Mouse (Mus musculus) kidney, postnatal 4 days (tissue): ENCODE results near the gene Trex1.

Experiments
- DNase-seq, 2 experiments: peaks; one replicate each; pipeline ENCODE4 v3.0.0; 2021; ENCODE audit warnings: mixed read lengths in 2 of 2

Trex1 gene

DNA sequence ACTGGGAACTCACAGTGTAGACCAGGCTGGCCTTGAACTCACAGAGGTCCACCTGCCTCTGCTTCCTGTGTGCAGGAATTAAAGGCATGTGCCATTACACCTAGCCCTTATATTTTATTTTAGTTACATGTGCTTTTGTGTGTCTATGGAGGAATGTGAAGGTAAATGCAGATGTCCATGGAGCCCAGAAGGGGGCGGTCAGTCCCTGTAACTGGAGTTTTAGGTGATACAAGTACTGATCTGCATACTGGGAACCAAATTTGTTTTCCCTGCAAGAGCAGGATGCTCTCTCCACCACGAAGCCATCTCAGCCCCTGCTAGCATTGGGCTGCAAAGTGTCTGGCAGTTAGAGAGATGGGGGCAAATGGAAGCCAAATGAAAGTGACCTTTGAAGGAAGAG is 25.4 kb upstream of the Trex1 start:
- DNase-seq = peak in 1 of 2 experiments; percentile 53

DNA sequence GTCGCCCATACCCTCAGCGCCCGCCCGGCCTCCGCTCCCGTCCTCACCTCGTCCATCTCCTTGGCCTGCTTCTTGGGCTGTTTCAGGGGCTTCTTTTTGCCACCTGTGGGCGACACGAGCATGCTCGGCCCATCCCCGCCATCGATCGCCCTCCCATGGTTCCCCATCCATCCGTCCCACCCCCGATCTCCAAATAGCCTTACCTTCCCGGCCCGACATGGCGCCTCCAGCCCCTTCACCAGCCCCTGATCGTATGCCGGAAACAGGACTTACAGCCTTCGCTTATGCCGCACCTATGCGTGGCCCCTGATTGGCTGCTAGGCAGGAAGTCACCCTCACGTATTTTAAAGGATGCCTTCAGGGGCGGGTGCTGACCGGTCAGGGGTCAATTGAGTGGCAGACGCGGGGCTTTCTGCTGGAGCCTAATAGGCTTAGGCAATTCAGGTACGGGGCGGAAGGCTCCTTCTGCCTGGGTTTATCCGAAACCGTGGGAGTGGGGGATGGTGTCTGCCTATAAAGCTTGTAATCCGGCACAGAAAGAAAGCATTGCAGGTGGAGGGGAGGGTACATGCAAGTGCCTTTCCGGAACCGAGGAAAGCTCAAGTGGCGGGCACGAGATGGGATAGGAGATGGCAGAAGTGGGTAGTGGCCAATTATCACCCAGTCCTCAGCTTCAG is 22.7 kb upstream of the Trex1 start, which contains the start of the genes Ccdc51 and Tma7:
Gene Ccdc51, plus strand, starts transcription at position 370 of the 677 bp plus-strand sequence.
Gene Tma7, minus strand, starts transcription at position 464 of the 677 bp plus-strand sequence.
- DNase-seq = peak; percentile 84 to 92

DNA sequence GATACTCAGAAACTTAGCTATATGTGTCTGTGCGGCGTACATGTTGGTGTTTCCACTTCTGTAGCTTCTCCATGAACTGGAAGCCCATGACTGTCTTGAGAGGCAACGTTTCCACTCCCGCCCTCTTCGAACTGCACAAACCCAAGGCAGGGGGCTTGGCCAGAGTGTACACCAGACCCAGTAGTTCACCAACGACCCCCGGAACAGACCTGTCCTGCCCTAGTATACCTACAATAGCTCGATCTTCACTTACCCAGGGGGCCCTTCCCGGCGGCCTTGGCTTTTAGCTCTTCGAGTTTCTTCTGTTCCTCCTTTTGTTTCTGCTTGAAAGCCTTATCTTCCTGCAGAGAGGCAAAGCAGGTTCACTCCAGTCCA is 22.2 kb upstream of the Trex1 start:
- no peak for DNase-seq

DNA sequence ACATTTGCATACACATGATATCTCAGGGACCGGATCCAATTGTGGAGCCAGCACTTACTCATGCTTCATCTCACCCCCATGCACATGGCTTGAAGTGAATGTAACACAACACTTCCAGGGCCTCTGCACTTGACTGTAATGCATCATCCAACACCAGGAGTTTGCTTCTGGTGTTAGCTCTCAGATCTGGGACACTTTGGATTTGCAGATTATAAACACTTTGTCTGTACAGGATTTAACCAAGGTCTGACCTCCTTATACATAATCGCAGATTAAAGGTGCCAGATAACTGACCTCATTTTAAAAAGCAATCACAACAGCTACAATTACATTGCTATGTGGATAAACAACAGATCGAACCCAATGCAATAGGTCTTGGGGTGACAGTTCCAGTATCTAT is 21.0 kb upstream of the Trex1 start:
- DNase-seq = no peak

DNA sequence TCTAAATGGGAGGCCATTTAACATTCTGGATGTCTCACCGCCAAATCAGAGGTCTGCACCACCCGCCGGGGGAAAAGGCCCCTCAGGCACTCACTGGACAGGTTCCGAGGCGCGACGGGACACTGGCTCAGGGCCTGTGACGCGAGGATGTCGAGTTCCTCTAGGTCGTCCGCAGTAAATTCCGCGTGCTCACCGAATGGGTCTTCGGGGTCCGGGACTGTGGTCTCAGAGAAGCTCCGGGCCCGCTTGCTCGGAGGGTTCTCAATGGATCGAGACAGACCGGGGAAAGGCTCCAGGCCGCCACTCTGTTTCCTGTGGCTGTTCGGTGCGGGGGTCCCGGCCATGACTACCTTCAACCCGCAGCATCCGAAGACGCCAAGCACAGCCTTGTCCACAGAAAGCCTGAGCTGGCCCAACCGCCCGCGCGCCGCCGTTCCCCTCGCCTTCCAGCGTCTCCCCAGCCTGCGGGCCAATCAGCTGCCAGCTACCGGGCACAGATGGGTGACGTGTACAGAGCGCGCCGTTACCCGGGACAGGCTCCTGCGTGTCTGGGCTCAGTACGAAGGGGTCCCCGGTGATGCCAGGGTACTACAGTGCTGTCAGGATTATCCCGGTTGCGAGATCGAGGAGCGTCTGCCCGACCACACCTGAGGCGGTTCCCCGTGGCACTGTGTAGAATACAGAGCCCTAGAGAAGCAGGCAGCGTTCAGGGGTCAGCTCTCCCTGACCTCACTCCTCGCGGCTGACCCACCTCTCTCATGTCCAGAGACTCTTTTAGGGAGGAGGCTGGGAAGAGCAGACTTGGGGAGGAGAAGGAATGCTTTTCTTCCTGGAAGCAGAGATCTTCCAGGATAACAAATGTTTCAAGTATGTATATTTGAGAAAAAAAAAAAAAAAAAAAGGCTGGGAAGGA is 14.4 kb upstream of the Trex1 start, which contains the start of gene Atrip:
Gene Atrip, minus strand, starts transcription at position 464 of the 913 bp plus-strand sequence.
- peak; percentile 95 to 96 for DNase-seq

DNA sequence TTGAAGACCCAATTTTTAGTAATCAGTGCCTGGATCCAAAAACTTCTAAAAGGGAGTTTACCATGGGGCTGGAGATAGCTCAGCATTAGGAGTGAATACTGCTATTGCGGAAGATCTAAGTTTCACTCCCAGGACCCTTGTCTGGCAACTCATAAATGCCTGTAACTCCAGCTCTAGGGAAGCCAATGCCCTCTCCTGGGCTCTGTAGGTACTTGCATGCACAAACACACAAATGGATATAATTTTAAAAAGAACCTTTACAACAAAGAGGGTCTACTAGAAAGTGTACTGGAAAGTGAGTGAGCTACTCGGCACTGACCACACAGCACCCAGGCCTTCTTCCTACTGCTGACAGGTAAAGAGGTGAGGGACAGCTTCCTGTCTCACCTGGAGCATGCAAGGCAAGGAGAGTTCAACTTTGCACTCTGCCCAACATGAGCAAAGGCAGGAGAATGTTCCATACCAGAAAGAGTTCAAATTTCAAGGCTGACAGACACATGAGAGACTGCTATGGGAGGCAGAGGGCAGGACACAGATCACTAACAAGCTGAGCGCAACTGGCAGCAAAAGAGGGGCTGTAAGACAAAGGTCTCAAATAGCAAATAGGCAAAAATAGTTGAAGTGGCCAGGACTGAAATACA is 8.7 kb upstream of the Trex1 start:
- no peak for DNase-seq

DNA sequence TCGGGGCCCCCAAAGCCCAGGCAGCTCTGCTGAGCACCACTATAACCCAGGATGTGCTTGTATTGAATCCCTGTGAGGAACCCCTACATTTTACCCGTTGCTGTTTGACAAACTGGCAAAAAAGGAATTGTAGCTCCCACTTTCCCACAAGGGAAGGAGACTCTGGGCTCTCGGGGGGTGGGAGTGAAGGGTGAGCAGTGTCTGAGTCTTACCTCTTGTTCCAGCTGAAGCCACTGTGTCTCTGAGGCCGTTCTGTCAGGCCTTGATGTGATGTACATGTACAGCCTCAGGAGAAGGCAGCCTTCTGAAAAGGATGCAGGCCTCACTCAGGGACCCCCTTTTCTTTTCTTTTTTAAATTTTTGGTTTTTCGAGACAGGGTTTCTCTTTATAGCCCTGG is 1.4 kb upstream of the Trex1 start:
- no peak for DNase-seq

DNA sequence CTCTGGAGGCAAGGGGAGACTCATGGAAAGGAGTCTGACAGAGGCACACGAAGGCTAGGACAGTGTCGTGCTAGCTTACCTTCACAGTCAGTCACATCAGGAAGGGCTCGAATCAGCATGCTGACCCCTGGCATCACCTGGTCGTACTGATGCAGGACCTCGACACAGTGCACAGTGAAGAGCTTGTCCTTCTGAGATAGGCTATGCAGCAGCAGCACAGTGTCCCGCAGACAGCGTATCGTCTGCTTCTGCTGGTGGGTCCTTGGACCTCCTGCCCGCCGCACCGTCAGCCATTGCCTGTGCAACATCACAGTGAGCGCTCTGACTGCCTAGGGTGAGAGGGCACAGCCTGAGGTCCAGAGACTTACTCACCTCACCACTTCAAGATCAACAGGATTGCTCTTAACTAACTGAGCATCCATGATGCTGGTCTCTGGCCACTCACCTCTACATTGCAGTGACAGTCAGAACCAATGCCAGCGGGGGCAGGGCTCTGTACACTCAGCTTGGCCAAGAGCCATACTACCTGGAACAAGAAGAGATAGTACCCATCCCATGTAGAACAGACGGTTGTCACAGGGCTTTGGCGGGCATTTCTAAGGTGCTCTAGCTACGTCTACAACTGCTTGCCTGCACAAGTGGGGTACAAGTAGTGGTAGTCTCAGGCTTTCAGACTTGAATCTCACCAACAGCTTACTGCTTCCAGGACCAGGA is 807 bp upstream of the Trex1 start:
- peak in 1 of 2 experiments; percentile 13 for DNase-seq

DNA sequence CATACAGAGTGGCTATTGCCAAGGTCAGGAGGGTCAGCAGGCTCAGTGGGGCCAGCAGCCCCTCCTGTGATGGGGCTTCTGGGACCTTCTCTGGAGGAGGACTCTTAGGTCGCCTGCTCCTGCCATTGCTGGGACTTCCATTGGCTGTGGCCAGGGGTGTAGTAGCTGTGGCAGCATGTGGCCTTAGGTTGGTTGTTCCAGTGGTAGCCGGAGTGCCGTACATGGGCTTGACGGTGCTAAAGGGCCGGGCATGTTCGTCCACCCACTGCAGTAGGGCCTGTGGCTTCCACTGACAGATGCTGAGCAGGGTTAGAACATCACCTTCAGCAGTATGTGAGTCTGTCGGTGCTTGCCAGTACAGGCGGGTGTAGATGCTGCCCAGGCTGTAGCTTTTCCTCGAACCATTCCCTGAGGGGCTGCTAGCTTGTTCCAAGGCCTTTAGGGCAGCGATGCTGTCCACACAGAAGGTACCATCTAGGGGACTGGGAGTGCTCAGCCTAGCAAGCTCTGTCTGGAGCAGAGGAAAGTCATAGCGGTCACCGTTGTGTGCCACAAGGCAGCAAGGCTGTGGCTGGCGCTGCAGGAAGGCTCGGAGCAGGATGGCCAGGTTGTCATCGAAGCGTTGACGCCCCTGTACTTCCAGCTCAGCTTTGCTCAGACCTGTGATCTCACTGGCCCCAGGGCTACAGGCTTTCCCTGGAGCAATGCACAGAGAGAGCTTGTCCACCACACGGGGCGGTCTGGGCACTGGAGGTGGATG is 1.3 kb downstream of the Trex1 start:
- DNase-seq = no peak

DNA sequence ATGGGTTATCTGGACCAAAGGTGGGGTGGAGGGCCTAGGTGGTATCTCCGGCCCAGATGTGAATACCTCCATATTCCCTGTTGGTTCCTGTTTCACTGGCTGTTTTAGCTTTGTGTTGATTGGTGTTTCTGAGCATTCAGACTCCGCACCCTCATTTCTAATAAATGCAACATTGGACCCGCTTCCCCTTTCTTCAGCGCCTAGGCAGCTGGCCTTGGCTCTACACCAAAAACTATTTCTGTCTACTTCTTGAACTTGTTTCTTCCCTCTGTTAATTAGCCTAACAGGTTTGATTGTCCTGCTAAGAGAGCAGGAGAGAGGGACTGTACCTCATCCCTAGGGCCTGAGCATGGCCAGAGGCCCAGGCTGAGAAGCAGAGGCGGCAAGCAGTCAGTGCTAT is 2.0 kb downstream of the Trex1 start:
- no peak for DNase-seq

DNA sequence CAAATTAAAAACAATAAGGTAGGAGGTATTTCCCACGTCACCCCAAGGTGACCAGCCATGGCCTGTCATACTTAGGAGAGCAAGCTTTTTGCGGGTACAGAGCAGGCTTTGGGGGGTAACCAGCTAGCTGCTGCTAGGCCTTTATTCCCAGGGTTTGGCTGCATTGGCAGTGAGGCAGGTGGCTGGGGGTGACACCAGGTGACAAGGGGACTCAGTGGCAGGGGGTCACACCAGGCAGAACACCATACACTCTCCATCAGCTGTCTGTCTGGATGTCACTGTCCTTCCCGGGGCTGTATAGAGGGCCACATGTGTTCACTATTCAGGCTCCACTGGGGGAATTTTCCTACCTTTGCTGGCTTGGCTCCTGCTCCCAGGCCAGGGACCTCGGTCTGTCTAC is 2.6 kb downstream of the Trex1 start:
- DNase-seq = no peak

DNA sequence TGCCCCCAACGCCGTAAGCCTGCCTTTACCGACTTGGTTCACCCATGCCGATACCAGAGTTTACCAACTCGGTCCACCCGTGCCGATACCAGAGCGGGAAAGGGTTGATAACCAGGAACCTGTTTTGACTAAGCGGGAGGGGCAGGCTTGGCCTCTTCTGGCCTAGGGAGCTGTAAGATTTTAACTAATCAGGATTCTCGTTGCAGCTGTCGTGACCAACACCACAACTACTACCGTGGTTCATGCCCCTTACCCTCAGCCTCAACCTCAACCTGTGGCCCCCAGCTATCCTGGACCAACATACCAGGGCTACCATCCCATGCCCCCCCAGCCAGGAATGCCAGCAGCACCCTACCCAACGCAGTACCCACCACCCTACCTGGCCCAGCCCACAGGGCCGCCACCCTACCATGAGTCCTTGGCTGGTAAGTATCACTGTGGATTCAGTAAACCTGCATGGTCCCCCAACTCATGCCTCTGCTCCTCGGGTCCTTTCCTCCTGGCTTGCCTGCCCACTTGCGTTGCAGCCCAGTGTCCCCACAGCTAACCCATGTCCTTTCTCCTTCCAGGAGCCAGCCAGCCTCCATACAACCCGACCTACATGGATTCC is 3.3 kb downstream of the Trex1 start:
- DNase-seq = no peak

DNA sequence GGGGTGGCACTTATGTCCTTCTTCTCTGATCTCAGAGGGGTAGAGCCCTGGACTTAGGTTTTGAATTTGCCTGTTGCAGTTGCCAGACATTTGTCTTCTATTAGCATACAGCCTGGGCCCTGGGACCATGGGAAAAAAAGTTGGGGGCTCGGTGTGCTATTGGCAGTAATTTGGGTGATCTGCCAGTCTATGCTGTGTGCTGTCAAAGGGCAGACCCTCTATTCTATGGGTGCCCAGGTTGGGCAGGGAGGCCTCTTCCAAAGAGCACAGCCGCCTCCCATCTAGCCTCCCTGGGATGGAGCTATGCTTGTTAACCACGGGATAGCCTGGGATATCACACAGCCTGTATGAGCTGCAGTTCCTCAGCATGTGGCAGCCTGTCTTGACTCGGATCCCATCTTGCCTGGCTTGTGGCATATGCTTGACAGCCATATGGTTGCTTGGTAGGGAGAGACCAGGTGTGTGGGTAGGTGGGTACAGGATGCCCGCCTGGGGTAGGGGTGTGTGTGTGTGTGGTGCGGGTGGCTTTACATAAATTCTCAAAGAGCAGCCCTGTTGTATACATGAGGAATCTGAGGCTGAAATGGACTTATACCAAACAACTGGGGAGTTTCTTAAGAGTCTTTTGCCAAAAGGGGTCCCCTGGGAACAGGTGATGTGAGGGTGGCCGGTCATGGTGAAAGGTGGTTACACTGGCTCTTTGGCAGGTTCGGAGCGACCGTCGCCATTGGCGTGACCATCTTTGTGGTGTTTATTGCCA is 4.1 kb downstream of the Trex1 start:
- no peak for DNase-seq

DNA sequence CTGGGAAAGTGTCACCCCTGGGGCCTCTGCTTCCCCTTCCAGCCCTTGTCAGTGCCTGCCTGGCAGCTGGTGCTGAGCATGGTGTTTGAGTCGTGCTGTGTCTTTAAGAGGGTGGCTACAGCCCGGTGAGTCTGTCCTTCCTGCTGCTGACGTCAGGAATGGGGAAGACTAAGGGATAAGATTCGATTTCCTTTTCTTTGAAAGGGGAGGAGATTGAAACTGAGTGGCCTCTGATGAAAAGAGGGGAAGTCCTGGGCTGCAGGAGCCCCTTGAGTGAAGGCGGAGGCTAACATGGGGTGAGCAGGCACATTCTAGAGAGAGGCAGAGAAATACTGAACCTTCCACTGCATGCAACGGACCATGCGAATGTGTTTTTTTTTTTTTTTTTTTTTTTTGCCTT is 4.8 kb downstream of the Trex1 start:
- peak; percentile 64 to 76 for DNase-seq

DNA sequence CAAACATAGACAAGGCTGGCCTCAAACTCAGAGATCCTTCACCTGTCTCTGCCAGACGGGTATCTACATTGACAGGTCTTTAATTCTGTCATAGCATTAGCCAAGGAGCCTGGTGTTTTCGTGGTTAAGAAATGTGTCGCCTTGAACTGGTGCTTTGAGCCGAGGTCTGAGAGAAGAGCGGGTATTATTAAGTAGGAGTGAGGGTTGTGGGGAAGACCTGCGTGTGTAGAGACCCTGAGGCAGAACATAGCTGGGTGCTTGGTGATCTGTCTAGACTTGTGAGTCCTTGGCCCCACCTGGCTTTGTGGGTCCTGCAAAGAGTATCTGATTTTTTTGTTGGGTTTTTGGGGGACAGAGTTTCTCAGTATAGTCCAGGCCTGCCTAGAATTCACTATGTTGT is 5.7 kb downstream of the Trex1 start:
- no peak for DNase-seq

DNA sequence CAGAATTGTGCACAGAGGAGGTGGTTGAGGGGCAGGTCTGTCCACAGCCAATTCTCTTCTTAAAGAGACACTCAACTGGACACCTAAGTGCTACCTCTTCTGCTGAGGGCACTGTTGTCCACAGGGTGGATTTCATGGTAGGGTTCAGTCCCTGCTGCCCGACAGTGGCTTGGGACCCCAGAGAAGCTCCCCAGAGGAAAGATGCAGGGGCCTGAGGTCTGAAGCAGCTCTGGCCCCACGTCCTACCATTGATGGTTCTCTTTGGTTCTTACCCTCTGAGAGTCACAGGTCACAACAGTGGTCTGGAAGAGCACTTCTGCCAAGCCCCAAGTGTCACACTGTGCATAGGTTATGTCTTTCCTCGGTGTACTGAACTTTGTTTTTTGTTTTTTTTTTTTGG is 6.2 kb downstream of the Trex1 start:
- no peak for DNase-seq

DNA sequence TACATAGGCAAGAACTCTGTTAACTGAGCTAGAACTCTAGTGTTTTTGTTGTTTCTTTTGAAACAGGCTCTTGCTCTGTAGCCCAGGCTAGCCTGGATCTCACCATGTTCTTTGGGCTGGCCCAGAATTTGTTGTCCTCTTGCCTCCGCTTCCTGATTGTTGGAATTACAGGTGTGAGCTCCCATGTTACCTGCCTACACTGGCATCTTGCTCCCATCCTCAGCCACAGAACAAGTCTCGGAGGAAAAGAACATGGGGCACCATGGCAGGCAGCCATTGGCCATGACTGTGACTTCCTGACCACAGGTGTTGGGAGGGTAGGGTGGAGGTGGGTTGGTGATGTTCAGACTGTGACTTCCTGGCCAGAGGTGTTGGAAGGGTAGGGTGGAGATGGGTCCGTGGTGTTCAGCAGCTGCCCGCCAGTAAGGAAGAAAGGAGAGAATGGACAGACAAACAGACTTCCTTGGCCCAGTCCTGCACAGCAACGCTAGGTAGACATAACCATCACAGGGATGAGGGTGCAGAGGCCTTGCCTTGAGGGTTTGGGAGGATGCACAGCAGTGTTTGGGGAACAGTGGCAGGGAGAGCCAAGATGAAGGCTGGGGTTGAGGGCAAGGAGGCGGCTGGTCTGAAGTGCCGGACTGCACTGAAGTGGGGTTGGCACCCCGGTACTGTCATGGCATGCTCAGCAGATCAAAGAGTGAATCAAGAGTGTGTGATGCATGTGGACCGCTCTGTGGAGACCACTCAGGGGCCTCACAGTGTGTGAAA is 6.9 kb downstream of the Trex1 start:
- no peak for DNase-seq

DNA sequence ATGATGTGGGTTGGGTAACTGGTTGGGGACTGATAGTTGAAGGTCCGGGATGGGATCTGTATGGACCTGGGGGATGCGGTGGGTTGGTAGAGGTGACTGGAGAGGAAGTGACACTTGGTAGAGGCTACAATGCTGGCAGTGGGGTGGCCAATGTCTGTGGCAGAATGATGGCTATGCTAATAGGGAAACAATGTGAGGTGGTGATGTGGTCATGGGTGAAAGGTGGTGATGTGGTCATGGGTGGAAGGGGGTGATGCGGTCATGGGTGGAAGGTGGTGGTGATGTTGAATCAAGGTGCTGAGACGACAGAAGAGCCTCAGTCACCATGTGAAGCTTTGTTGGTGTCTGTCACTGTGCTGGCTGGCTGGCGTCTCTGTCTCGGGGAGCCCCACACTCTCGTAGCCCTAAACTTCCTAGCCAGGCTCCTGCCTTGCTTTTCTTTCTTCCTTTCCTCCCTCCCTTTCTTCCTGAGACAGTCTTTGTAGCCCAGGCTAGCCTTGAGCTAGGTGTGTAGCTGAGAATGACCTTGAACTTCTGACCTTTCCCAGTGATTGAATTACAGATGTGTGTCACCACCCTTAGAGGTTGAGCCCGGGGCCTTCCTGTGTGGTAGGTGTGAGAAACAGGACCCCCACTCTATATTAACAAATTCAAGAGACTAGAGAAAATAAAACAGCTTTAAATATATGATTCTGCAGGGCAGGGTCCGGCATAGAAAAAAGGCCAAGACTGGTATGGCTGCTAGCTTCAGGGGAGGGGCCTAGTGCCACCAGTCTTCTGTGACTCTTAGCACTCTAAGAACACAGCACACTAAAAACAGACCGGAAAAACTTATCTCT is 7.7 kb downstream of the Trex1 start:
- no peak for DNase-seq

DNA sequence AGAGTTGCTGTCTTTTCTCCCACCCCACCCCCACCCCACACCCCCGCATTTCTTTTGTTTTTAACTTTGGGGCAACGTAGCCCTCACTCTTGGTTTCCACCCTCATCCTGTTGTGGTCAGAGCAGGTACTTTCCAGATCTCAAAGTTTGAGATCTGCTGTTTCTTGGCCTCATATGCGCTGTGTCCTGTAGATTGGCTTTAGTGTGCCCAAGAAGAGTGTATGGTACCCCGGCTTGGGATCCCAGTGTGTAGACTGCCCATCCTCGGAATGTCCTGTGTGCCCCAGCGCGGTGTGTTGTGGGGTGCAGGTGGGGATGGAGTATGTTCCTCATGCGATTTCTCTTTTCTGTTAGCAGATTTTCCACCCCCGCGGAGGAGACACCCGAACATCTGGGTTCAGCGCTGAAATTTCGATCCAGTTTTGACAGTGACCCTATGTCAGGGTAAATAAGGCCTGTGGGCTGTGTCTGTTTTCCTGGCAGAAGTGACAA is 8.5 kb downstream of the Trex1 start:
- no peak for DNase-seq
